Mouse (Mus musculus): ENCODE measurements around the gene Fetub. TPM values are rescaled to one million over a fixed set of nuclear protein-coding genes. Genes with fewer than 3 reads are reported as not detected.
"Not testable (repeated sequence)": the region's sequence is repeated elsewhere in the genome, so short reads cannot be mapped to it uniquely, and the experiment has no call there.

Gene Fetub
- total RNA-seq, 4 experiments from 2014 or later, result 0.62 TPM; not detected in 3

- no peak for DNase-seq (ENCODE audit: low spot score in 2 of 2)
These were observed 8.8 kb upstream of the Fetub start for GRCm38 (mm10) chr16:22909290-22909689.

- DNase-seq (ENCODE audit: low spot score in 2 of 2), result no peak
These were observed 6.1 kb upstream of the Fetub start for GRCm38 (mm10) chr16:22911986-22912385.

GRCm38 (mm10) chr16:22912886-22913285 is 5.2 kb upstream of the Fetub start:
- no peak for DNase-seq (ENCODE audit: low spot score in 2 of 2)

- no peak for DNase-seq (ENCODE audit: low spot score in 2 of 2)
These were observed 3.9 kb upstream of the Fetub start for GRCm38 (mm10) chr16:22914276-22914675.

GRCm38 (mm10) chr16:22918664-22919312 is 654 bp downstream of the Fetub start:
- no peak for DNase-seq (ENCODE audit: low spot score in 2 of 2)

- no peak for DNase-seq (ENCODE audit: low spot score in 2 of 2)
These were observed 2.1 kb downstream of the Fetub start for GRCm38 (mm10) chr16:22919971-22920854.

GRCm38 (mm10) chr16:22921761-22922160 is 3.6 kb downstream of the Fetub start:
- no peak for DNase-seq (ENCODE audit: low spot score in 2 of 2)

- DNase-seq (ENCODE audit: low spot score in 2 of 2), result no peak
These were observed 4.3 kb downstream of the Fetub start for GRCm38 (mm10) chr16:22922433-22922832.

GRCm38 (mm10) chr16:22929575-22929974 is 11.4 kb downstream of the Fetub start:
- DNase-seq (ENCODE audit: low spot score in 2 of 2), result no peak

- no peak for DNase-seq (ENCODE audit: low spot score in 2 of 2)
These were observed 13.5 kb downstream of the Fetub start for GRCm38 (mm10) chr16:22931431-22932200.

- DNase-seq (ENCODE audit: low spot score in 2 of 2), result no peak
These were observed 19.5 kb downstream of the Fetub start for GRCm38 (mm10) chr16:22937631-22938030.

- DNase-seq (ENCODE audit: low spot score in 2 of 2), result no peak
These were observed 20.4 kb downstream of the Fetub start for GRCm38 (mm10) chr16:22938541-22938940.

GRCm38 (mm10) chr16:22939120-22939695 is 21.1 kb downstream of the Fetub start:
- DNase-seq (ENCODE audit: low spot score in 2 of 2), result no peak

- DNase-seq (ENCODE audit: low spot score in 2 of 2), result not testable (repeated sequence)
These were observed 23.8 kb downstream of the Fetub start for GRCm38 (mm10) chr16:22941825-22942476.

- no peak for DNase-seq (ENCODE audit: low spot score in 2 of 2)
These were observed 29.2 kb downstream of the Fetub start for GRCm38 (mm10) chr16:22947371-22947770.

- DNase-seq (ENCODE audit: low spot score in 2 of 2), result no peak
These were observed 32.8 kb downstream of the Fetub start, which contains the start of gene Hrg for GRCm38 (mm10) chr16:22950840-22951395. Hrg (plus strand) TSS chr16:22951072.

GRCm38 (mm10) chr16:22953069-22953468 is 34.9 kb downstream of the Fetub start:
- no peak for DNase-seq (ENCODE audit: low spot score in 2 of 2)

- no peak for DNase-seq (ENCODE audit: low spot score in 2 of 2)
These were observed 37.4 kb downstream of the Fetub start for GRCm38 (mm10) chr16:22955397-22956084.

- no peak for DNase-seq (ENCODE audit: low spot score in 2 of 2)
These were observed 37.9 kb downstream of the Fetub start for GRCm38 (mm10) chr16:22956085-22956439.

- DNase-seq (ENCODE audit: low spot score in 2 of 2), result no peak
These were observed 42.9 kb downstream of the Fetub start for GRCm38 (mm10) chr16:22961073-22961472.
